Mouse (Mus musculus): ENCODE data around the gene Ppp1r21. TPM values are rescaled to one million over a fixed set of nuclear protein-coding genes. Genes with fewer than 3 reads are reported as not detected.
A peak's percentile ranks its signal among the peaks of the same experiment; 100 is the strongest.

Ppp1r21 gene
- polyA plus RNA-seq, 1 experiment, result not detected

- 81% methylated on average over 3 of the region's 3 CpGs for WGBS
- peaks cover 2% of the 10 kb centered on the region; the same call in 1 of the 2 replicates for H3K4me1 ChIP-seq (ENCODE audit: control insufficient read depth, insufficient read depth, low read length)
- TF ChIP-seq POLR2A (IDR thresholded peaks at IDR 0.05; ENCODE audit: insufficient read depth, low read depth, low read length) (no peak), CTCF (IDR thresholded peaks at IDR 0.05; ENCODE audit: insufficient read depth, low read depth, low read length) (no peak)
- H3K4me3 ChIP-seq (ENCODE audit: insufficient read depth, low read depth, low read length), result no peak overlapping the region
- no peak overlapping the region for H3K27ac ChIP-seq (ENCODE audit: insufficient read depth, low read depth, low read length)
Observed at GRCm38 (mm10) chr17:88543417-88543782, 13.5 kb downstream of the Ppp1r21 start.

- no peak overlapping the region for H3K27ac ChIP-seq (ENCODE audit: insufficient read depth, low read depth, low read length)
- no peak overlapping the region for H3K4me3 ChIP-seq (ENCODE audit: insufficient read depth, low read depth, low read length)
- WGBS, result 87% methylated on average over 15 of the region's 15 CpGs
- H3K4me1 ChIP-seq (ENCODE audit: control insufficient read depth, insufficient read depth, low read length), result peaks cover 6% of the 10 kb centered on the region
- no peak for TF ChIP-seq CTCF (IDR thresholded peaks at IDR 0.05; ENCODE audit: insufficient read depth, low read depth, low read length)
- TF ChIP-seq POLR2A (IDR thresholded peaks at IDR 0.05; ENCODE audit: insufficient read depth, low read depth, low read length), result no peak
Observed at GRCm38 (mm10) chr17:88545217-88545784, 15.4 kb downstream of the Ppp1r21 start.

GRCm38 (mm10) chr17:88546745-88547144, 16.8 kb downstream of the Ppp1r21 start:
- no peak for TF ChIP-seq POLR2A (IDR thresholded peaks at IDR 0.05; ENCODE audit: insufficient read depth, low read depth, low read length)
- TF ChIP-seq CTCF (IDR thresholded peaks at IDR 0.05; ENCODE audit: insufficient read depth, low read depth, low read length), result no peak

GRCm38 (mm10) chr17:88549411-88550191, 19.7 kb downstream of the Ppp1r21 start:
- H3K4me3 ChIP-seq (ENCODE audit: insufficient read depth, low read depth, low read length), result no peak overlapping the region
- no peak overlapping the region for H3K27ac ChIP-seq (ENCODE audit: insufficient read depth, low read depth, low read length)
- 90% methylated on average over 24 of the region's 24 CpGs for WGBS
- H3K4me1 ChIP-seq (ENCODE audit: control insufficient read depth, insufficient read depth, low read length), result peaks cover 17% of the 10 kb centered on the region
- no peak for TF ChIP-seq POLR2A (IDR thresholded peaks at IDR 0.05; ENCODE audit: insufficient read depth, low read depth, low read length)
- TF ChIP-seq CTCF (IDR thresholded peaks at IDR 0.05; ENCODE audit: insufficient read depth, low read depth, low read length), result no peak

More at GRCm38 (mm10) chr17:88546745-88547144, 16.8 kb downstream of the Ppp1r21 start:
- 88% methylated on average over 4 of the region's 4 CpGs for WGBS
- Histone ChIP-seq H3K4me3 (ENCODE audit: insufficient read depth, low read depth, low read length) (no peak overlapping the region), H3K4me1 (ENCODE audit: control insufficient read depth, insufficient read depth, low read length) (peaks cover 9% of the 10 kb centered on the region), H3K27ac (ENCODE audit: insufficient read depth, low read depth, low read length) (no peak overlapping the region)

- TF ChIP-seq POLR2A (IDR thresholded peaks at IDR 0.05; ENCODE audit: insufficient read depth, low read depth, low read length) (no peak), CTCF (IDR thresholded peaks at IDR 0.05; ENCODE audit: insufficient read depth, low read depth, low read length) (no peak)
- 67% methylated on average over 5 of the region's 5 CpGs for WGBS
- Histone ChIP-seq H3K27ac (ENCODE audit: insufficient read depth, low read depth, low read length) (no peak overlapping the region), H3K4me3 (ENCODE audit: insufficient read depth, low read depth, low read length) (no peak overlapping the region), H3K4me1 (ENCODE audit: control insufficient read depth, insufficient read depth, low read length) (peaks cover 17% of the 10 kb centered on the region)
Observed at GRCm38 (mm10) chr17:88550351-88550750, 20.4 kb downstream of the Ppp1r21 start.

- no peak overlapping the region for H3K4me3 ChIP-seq (ENCODE audit: insufficient read depth, low read depth, low read length)
- peaks cover 17% of the 10 kb centered on the region for H3K4me1 ChIP-seq (ENCODE audit: control insufficient read depth, insufficient read depth, low read length)
- 51% methylated on average over 10 of the region's 10 CpGs for WGBS
- no peak overlapping the region; the same call in 1 of the 2 replicates for H3K27ac ChIP-seq (ENCODE audit: insufficient read depth, low read depth, low read length)
- no peak for TF ChIP-seq POLR2A (IDR thresholded peaks at IDR 0.05; ENCODE audit: insufficient read depth, low read depth, low read length)
- no peak for TF ChIP-seq CTCF (IDR thresholded peaks at IDR 0.05; ENCODE audit: insufficient read depth, low read depth, low read length)
Observed at GRCm38 (mm10) chr17:88550981-88551940, 21.3 kb downstream of the Ppp1r21 start.

- Histone ChIP-seq H3K4me3 (ENCODE audit: insufficient read depth, low read depth, low read length) (no peak overlapping the region), H3K27ac (ENCODE audit: insufficient read depth, low read depth, low read length) (peak overlapping the region; percentile 41; the same call in 1 of the 2 replicates), H3K4me1 (ENCODE audit: control insufficient read depth, insufficient read depth, low read length) (peaks cover 17% of the 10 kb centered on the region)
- TF ChIP-seq POLR2A (IDR thresholded peaks at IDR 0.05; ENCODE audit: insufficient read depth, low read depth, low read length), result no peak
- TF ChIP-seq CTCF (IDR thresholded peaks at IDR 0.05; ENCODE audit: insufficient read depth, low read depth, low read length), result no peak
- 32% methylated on average over 6 of the region's 6 CpGs for WGBS
Observed at GRCm38 (mm10) chr17:88552556-88552955, 22.6 kb downstream of the Ppp1r21 start.

- WGBS, result 64% methylated on average over 8 of the region's 8 CpGs
- TF ChIP-seq CTCF (IDR thresholded peaks at IDR 0.05; ENCODE audit: insufficient read depth, low read depth, low read length), result no peak
- H3K4me3 ChIP-seq (ENCODE audit: insufficient read depth, low read depth, low read length), result no peak overlapping the region
- no peak overlapping the region; the same call in 1 of the 2 replicates for H3K27ac ChIP-seq (ENCODE audit: insufficient read depth, low read depth, low read length)
- H3K4me1 ChIP-seq (ENCODE audit: control insufficient read depth, insufficient read depth, low read length), result peaks cover 17% of the 10 kb centered on the region
Observed at GRCm38 (mm10) chr17:88553001-88553449, 23.1 kb downstream of the Ppp1r21 start.
